Mouse (Mus musculus): ENCODE data around the gene Apoc1. TPM values are rescaled to one million over a fixed set of nuclear protein-coding genes. Genes with fewer than 3 reads are reported as not detected.
"Not testable (repeated sequence)": the region's sequence is repeated elsewhere in the genome, so short reads cannot be mapped to it uniquely, and the experiment has no call there.

The Apoc1 gene
- total RNA-seq, 2 experiments from 2014 or later, result 3.7 TPM; not detected in 1

- no peak for DNase-seq
These were observed 12.8 kb upstream of the Apoc1 start for GRCm38 (mm10) chr7:19705271-19705670.

GRCm38 (mm10) chr7:19704475-19704874, 12.0 kb upstream of the Apoc1 start:
- no peak for DNase-seq

- no peak for DNase-seq
These were observed 10.5 kb upstream of the Apoc1 start for GRCm38 (mm10) chr7:19702859-19703555.

- DNase-seq, result peak; percentile 67
These were observed 8.8 kb upstream of the Apoc1 start for GRCm38 (mm10) chr7:19701069-19701761.

- DNase-seq, result no peak
These were observed 8.0 kb upstream of the Apoc1 start for GRCm38 (mm10) chr7:19700299-19701068.

GRCm38 (mm10) chr7:19699827-19700148, 7.3 kb upstream of the Apoc1 start:
- DNase-seq, result no peak

- peak; percentile 68 for DNase-seq
These were observed 6.7 kb upstream of the Apoc1 start, which contains the start of gene Apoe for GRCm38 (mm10) chr7:19698907-19699826. Gene Apoe, minus strand, starts transcription at chr7:19699188.

- no peak for DNase-seq
These were observed 5.8 kb upstream of the Apoc1 start for GRCm38 (mm10) chr7:19697949-19698906.

GRCm38 (mm10) chr7:19696336-19696873, 3.9 kb upstream of the Apoc1 start:
- no peak for DNase-seq

GRCm38 (mm10) chr7:19695881-19696280, 3.4 kb upstream of the Apoc1 start:
- no peak for DNase-seq

GRCm38 (mm10) chr7:19695213-19695594, 2.7 kb upstream of the Apoc1 start:
- no peak for DNase-seq

- DNase-seq, result no peak
These were observed 2.1 kb upstream of the Apoc1 start for GRCm38 (mm10) chr7:19694336-19695212.

- peak; percentile 56 for DNase-seq
These were observed 961 bp upstream of the Apoc1 start for GRCm38 (mm10) chr7:19693421-19693820.

- DNase-seq, result no peak
These were observed 1.0 kb downstream of the Apoc1 start for GRCm38 (mm10) chr7:19691434-19691833.

GRCm38 (mm10) chr7:19690845-19691244, 1.6 kb downstream of the Apoc1 start:
- no peak for DNase-seq

GRCm38 (mm10) chr7:19688611-19689010, 3.8 kb downstream of the Apoc1 start:
- DNase-seq, result no peak

GRCm38 (mm10) chr7:19688101-19688500, 4.4 kb downstream of the Apoc1 start:
- DNase-seq, result no peak

- not testable (repeated sequence) for DNase-seq
These were observed 5.4 kb downstream of the Apoc1 start for GRCm38 (mm10) chr7:19686927-19687583.

GRCm38 (mm10) chr7:19686521-19686920, 5.9 kb downstream of the Apoc1 start:
- no peak for DNase-seq
